Mouse (Mus musculus) liver, adult (tissue): ENCODE results near the gene Pycr1.

Experiments
- GATA4 ChIP-seq: IDR thresholded peaks from 2 replicates; pipeline ENCODE4 v1.6.1; 2014; ENCODE audit warnings: mild to moderate bottlenecking, low read length; ENCODE audit not compliant: insufficient replicate concordance

The Pycr1 gene

DNA sequence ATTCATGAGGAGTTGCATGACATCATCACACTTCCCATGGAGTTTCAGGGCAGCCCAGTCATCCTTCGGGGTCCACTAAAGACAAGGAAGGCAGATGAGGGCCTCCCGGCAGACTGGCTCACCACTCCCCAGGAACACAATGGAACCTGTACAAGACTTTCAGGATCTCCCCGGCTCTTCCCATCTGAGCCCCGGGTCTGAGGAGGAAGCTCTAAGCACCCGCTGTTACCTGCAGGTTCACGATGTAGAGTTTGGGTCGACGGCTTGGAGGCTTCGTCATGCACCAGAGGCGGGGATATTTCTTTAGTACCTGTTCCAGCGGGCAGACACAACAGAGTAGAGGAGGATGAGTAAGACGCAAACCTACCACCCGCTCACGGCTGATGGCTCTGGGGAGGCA is 23.4 kb downstream of the Pycr1 start:
- TF ChIP-seq GATA4, result no peak

GRCm38 (mm10) chr11:120618619-120619535 is 24.7 kb downstream of the Pycr1 start:
- TF ChIP-seq GATA4, result no peak

DNA sequence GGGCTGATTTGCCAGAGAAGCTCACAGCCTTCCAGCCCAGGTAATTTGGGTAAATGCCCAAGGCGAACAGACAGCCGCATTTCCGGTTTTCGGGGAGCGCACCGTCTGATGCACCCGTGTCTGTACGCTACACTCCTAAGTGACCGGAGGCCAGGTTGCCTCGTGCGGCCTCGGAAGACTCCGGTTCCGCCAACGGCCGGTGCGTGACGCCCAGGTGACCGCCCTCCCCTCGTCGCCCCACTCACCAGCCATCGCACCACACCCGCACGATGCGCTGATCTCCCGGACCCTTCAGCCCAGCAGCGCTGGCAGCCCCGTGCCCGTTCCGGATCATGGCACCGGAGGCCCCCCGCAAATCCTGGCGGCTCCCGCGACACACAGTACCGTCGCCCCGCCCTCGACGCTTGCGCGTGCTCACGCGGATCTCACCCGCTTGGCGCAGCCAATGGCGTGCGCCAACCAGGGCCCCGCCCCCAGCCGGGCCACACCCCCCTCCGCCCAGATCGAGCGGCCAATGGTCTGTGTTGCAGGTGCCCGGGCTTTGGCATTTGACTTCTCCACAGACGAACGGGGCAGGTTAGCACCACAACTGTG is 26.0 kb downstream of the Pycr1 start, which contains the start of gene Pcyt2:
Gene Pcyt2, minus strand, starts transcription at position 418 of the 594 bp plus-strand sequence.
- TF ChIP-seq GATA4, result no peak

- 0 out of 2 replicates have a peak, but pooled peaks have one; percentile 31 for TF ChIP-seq GATA4
These were observed 26.8 kb downstream of the Pycr1 start for GRCm38 (mm10) chr11:120616617-120617294.

DNA sequence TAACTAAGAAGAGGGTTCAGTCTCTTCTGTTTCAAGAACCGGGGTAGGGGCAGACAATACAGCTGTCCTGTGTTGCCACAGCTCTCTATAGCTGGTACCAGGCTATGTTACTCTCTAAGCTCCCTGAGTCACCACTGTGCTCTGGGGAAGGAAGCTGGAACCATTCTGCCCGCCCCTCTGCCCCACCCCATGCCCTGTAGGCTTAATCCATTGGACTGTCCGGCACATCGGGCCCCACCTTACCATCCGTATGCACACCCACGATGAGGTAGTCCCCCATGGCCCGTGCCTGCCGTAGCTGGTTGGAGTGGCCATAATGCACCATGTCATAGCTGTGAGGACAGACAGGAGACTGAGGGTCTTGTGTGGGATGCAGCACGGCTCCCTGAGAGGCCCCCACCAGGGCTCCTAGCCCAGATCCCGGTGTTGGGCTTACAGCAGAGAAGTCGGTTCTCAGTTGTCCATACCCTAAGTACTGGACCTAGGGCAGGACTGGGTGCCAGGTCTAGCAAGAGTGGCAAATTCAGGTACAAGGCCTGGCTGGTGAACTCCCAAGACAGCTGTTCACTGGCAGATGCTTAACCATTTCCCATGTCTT is 27.9 kb downstream of the Pycr1 start:
- no peak for TF ChIP-seq GATA4

DNA sequence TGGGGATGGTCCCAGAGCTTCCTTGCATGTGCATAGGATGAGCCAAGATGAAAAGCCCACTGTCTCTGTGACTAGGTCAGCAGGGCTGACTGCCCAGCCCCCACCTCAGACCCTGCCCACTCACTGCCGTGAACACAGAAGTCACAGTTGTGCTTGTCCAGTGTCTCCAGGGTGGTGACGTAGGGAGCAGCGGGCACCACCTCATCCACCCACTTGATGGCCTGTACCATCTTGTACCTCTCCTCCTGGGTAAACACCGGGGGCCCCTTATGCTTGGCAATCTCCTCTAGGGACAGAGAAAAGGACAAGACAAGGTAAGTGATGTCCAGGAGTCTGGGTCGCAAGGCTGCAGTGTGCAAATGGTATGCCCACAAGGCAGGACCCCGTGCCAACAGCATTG is 28.4 kb downstream of the Pycr1 start:
- TF ChIP-seq GATA4, result no peak

- TF ChIP-seq GATA4, result no peak
These were observed 29.6 kb downstream of the Pycr1 start for GRCm38 (mm10) chr11:120613976-120614375.

DNA sequence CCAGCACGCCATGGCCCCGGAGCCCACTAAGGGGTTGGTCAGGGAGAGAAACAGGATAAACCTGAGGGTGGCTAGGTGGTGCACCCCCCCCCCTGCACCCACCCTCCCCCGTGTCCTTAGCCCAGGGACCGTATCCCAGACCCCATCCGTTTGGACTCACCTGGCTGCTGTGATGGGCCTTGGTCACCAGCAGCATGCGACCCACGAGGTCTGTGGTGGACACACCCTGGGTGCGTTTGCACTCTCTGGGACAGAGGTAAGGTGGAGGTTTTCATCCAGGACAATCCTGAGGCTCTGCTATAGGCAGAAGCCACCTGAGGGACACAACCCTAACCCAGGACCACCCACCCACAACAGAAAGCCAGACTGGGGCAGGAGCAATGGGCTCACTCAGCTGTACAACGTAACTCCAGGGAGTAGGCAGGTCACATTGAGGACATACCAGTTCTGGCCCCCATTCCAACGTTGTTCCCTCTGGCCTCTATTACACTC is 30.0 kb downstream of the Pycr1 start:
- no peak for TF ChIP-seq GATA4

DNA sequence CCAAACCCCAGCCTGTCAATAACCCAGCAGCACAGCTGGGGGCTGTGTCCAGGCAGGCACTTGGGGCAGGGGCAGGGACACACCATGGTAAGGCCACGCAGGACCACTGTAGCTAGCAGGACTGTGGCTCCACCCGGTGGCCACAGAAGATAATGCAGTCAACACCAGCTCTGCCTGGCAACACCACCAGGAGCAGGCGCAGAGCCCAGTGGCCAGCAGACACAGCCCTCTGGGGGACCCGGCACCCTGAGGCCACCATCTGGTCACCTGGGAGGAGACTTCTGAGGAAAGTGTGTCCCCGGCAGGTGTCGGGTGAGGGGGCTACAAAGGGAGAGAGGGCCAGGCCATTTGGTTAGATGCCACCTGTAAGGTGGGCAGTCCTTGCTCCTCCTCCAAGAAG is 30.8 kb downstream of the Pycr1 start:
- TF ChIP-seq GATA4, result no peak

GRCm38 (mm10) chr11:120610477-120611046 is 33.0 kb downstream of the Pycr1 start:
- no peak for TF ChIP-seq GATA4

DNA sequence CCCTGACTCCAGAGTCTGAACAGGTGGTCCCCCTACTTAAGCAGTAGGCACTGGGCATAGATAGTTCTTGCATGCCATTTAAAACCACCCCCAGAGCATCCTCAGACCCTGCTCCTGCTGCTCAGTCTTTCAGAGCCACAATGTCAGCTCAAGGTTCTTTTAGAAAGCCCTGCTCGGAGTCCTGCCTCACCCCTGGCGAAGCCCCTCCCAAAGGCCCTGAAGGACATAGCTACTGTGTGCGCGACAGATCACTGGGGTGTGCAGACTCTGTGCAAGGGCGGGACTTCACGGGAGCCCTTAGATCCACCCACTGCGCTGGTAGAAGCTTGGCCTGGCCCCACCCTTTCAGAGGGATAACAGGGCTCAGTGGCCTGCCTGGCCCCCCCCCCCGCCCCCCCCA is 34.3 kb downstream of the Pycr1 start:
- TF ChIP-seq GATA4, result no peak

- no peak for TF ChIP-seq GATA4
These were observed 35.1 kb downstream of the Pycr1 start, which contains the start of gene Npb for GRCm38 (mm10) chr11:120608241-120609034. Gene Npb (plus strand): TSS chr11:120608477.

GRCm38 (mm10) chr11:120606764-120607163 is 36.8 kb downstream of the Pycr1 start:
- TF ChIP-seq GATA4, result no peak

GRCm38 (mm10) chr11:120605667-120606066 is 37.9 kb downstream of the Pycr1 start:
- no peak for TF ChIP-seq GATA4

- TF ChIP-seq GATA4, result no peak
These were observed 40.0 kb downstream of the Pycr1 start for GRCm38 (mm10) chr11:120603545-120603944.

- TF ChIP-seq GATA4, result no peak
These were observed 42.9 kb downstream of the Pycr1 start for GRCm38 (mm10) chr11:120600716-120601115.
